Mouse (Mus musculus) MEL (cell line): ENCODE measurements around the gene Ska3. TPM values are rescaled to one million over a fixed set of nuclear protein-coding genes. Genes with fewer than 3 reads are reported as not detected.

ENCODE experiments used
- DNase-seq: peaks from one replicate; pipeline ENCODE4 v3.0.0; 2011; ENCODE audit warnings: low read depth, low spot score
- H3K27ac ChIP-seq: 2 replicates; pipeline ENCODE4 v1.5.1; 2012; ENCODE audit warnings: low read depth, mild to moderate bottlenecking, control low read depth, low read length, moderate library complexity; ENCODE audit not compliant: control insufficient read depth
- H3K27me3 ChIP-seq, 2 experiments: fragments of 150-350 bp in 1 of 2; sonication (generic) in 1 of 2; 2 replicates each; pipeline ENCODE4 v1.6.1; 2012; ENCODE audit warnings: low read length in 2 of 2, mild to moderate bottlenecking in 2 of 2, improper control_type of control experiment in 1 of 2, moderate library complexity in 1 of 2; ENCODE audit not compliant: insufficient read depth in 2 of 2, control insufficient read depth in 1 of 2
- H3K36me3 ChIP-seq, 2 experiments: 2 replicates each; pipeline ENCODE4 v1.6.1; 2012 to 2014; ENCODE audit warnings: low read length in 2 of 2, improper control_type of control experiment in 1 of 2, inconsistent platforms in 1 of 2, mild to moderate bottlenecking in 1 of 2; ENCODE audit not compliant: insufficient read depth in 2 of 2, control insufficient read depth in 1 of 2
- H3K4me1 ChIP-seq, 2 experiments: fragments of 150-350 bp in 1 of 2; sonication (generic) in 1 of 2; 2 replicates each; pipeline ENCODE4 v1.6.1; 2012; ENCODE audit warnings: low read length in 2 of 2, improper control_type of control experiment in 1 of 2, mild to moderate bottlenecking in 1 of 2; ENCODE audit not compliant: insufficient read depth in 2 of 2, control insufficient read depth in 1 of 2
- H3K4me3 ChIP-seq, 2 experiments: fragments of 150-350 bp in 1 of 2; sonication (generic) in 1 of 2; 2 replicates each; pipeline ENCODE4 v1.5.1; 2012; ENCODE audit warnings: low read depth in 2 of 2, low read length in 2 of 2, mild to moderate bottlenecking in 2 of 2, moderate library complexity in 2 of 2, control low read depth in 1 of 2, improper control_type of control experiment in 1 of 2; ENCODE audit not compliant: control insufficient read depth in 1 of 2, insufficient read depth in 1 of 2
- H3K79me2 ChIP-seq: 2 replicates; pipeline ENCODE4 v1.6.1; 2012; ENCODE audit warnings: mild to moderate bottlenecking, low read length, moderate library complexity; ENCODE audit not compliant: control insufficient read depth, poor library complexity, insufficient read depth
- H3K9ac ChIP-seq: 2 replicates; pipeline ENCODE4 v1.6.1; 2012; ENCODE audit warnings: low read depth, mild to moderate bottlenecking, control low read depth, low read length, moderate library complexity; ENCODE audit not compliant: control insufficient read depth, poor library complexity, severe bottlenecking
- H3K9me3 ChIP-seq: fragments of 150-350 bp; sonication (generic); replicated peaks from 2 replicates; pipeline ENCODE4 v1.6.1; 2012; ENCODE audit warnings: mild to moderate bottlenecking, low read length, improper control_type of control experiment, moderate library complexity; ENCODE audit not compliant: insufficient read depth
- CHD1 ChIP-seq: IDR thresholded peaks from 2 replicates; pipeline ENCODE4 v1.6.1; 2012; ENCODE audit warnings: low read depth, mild to moderate bottlenecking, inconsistent platforms, low read length, improper control_type of control experiment
- CHD2 ChIP-seq: IDR thresholded peaks from 2 replicates; pipeline ENCODE4 v1.6.1; 2011; ENCODE audit warnings: low read length, improper control_type of control experiment
- ELF1 ChIP-seq: IDR thresholded peaks from 2 replicates; pipeline ENCODE4 v1.6.1; 2014; ENCODE audit warnings: low read depth, mild to moderate bottlenecking, inconsistent platforms, low read length, improper control_type of control experiment, moderate library complexity
- GATA1 ChIP-seq: IDR thresholded peaks from 2 replicates; pipeline ENCODE4 v1.6.1; 2011; ENCODE audit warnings: low read depth, low read length, improper control_type of control experiment
- HCFC1 ChIP-seq: IDR thresholded peaks from 2 replicates; pipeline ENCODE4 v1.6.1; 2012; ENCODE audit warnings: low read depth, mild to moderate bottlenecking, inconsistent platforms, low read length, improper control_type of control experiment, moderate library complexity
- MAFK ChIP-seq: IDR thresholded peaks from 2 replicates; pipeline ENCODE4 v1.6.1; 2011; ENCODE audit warnings: low read depth, mild to moderate bottlenecking, low read length, improper control_type of control experiment, borderline replicate concordance
- MAX ChIP-seq: IDR thresholded peaks from 2 replicates; pipeline ENCODE4 v1.6.1; 2011; ENCODE audit warnings: low read length, improper control_type of control experiment
- MAZ ChIP-seq: IDR thresholded peaks from 2 replicates; pipeline ENCODE4 v1.6.1; 2012; ENCODE audit warnings: low read depth, mild to moderate bottlenecking, inconsistent platforms, low read length, improper control_type of control experiment
- MXI1 ChIP-seq: IDR thresholded peaks from 2 replicates; pipeline ENCODE4 v1.6.1; 2011; ENCODE audit warnings: mild to moderate bottlenecking, low read depth, low read length, improper control_type of control experiment
- MYC ChIP-seq: IDR thresholded peaks from 2 replicates; pipeline ENCODE4 v1.6.1; 2011; ENCODE audit warnings: low read depth, mild to moderate bottlenecking, low read length, improper control_type of control experiment, moderate library complexity
- NELFE ChIP-seq: IDR thresholded peaks from 2 replicates; pipeline ENCODE4 v1.6.1; 2011; ENCODE audit warnings: low read depth, low read length, improper control_type of control experiment
- NRF1 ChIP-seq: IDR thresholded peaks from 2 replicates; pipeline ENCODE4 v1.6.1; 2014; ENCODE audit warnings: low read depth, mild to moderate bottlenecking, inconsistent platforms, low read length, improper control_type of control experiment, moderate library complexity; ENCODE audit not compliant: poor library complexity, insufficient read depth, severe bottlenecking
- POLR2A ChIP-seq, 2 experiments: IDR thresholded peaks; 2 replicates each; pipeline ENCODE4 v1.6.1; 2011 to 2012; ENCODE audit warnings: low read length in 2 of 2, mild to moderate bottlenecking in 2 of 2, control low read depth in 1 of 2, improper control_type of control experiment in 1 of 2, low read depth in 1 of 2, moderate library complexity in 1 of 2; ENCODE audit not compliant: control insufficient read depth in 1 of 2, insufficient read depth in 1 of 2, poor library complexity in 1 of 2
- POLR2AphosphoS2 ChIP-seq: IDR thresholded peaks from 2 replicates; pipeline ENCODE4 v1.6.1; 2011; ENCODE audit warnings: low read length, improper control_type of control experiment
- POLR2AphosphoS5 ChIP-seq: IDR thresholded peaks from 2 replicates; pipeline ENCODE4 v1.6.1; 2012; ENCODE audit warnings: low read depth, borderline replicate concordance, mild to moderate bottlenecking, inconsistent platforms, low read length, moderate library complexity, mixed read lengths
- SIN3A ChIP-seq: IDR thresholded peaks from 2 replicates; pipeline ENCODE4 v1.6.1; 2012; ENCODE audit warnings: low read length, improper control_type of control experiment, inconsistent platforms
- TBP ChIP-seq: IDR thresholded peaks from 2 replicates; pipeline ENCODE4 v1.8.0; 2011; ENCODE audit warnings: low read depth, low read length, improper control_type of control experiment
- TCF12 ChIP-seq: IDR thresholded peaks from 2 replicates; pipeline ENCODE4 v1.6.1; 2014; ENCODE audit warnings: low read depth, mild to moderate bottlenecking, inconsistent platforms, low read length, improper control_type of control experiment, moderate library complexity
- UBTF ChIP-seq: IDR thresholded peaks from 2 replicates; pipeline ENCODE4 v1.6.1; 2012; ENCODE audit warnings: low read depth, mild to moderate bottlenecking, inconsistent platforms, low read length, improper control_type of control experiment, moderate library complexity, borderline replicate concordance; ENCODE audit not compliant: insufficient read depth
- USF1 ChIP-seq: IDR thresholded peaks from 2 replicates; pipeline ENCODE4 v1.6.1; 2014; ENCODE audit warnings: low read depth, mild to moderate bottlenecking, inconsistent platforms, low read length, improper control_type of control experiment, moderate library complexity
- ZC3H11A ChIP-seq: IDR thresholded peaks from 2 replicates; pipeline ENCODE4 v1.6.1; 2012; ENCODE audit warnings: low read depth, mild to moderate bottlenecking, inconsistent platforms, low read length, improper control_type of control experiment
- ZMIZ1 ChIP-seq: IDR thresholded peaks from 2 replicates; pipeline ENCODE4 v1.6.1; 2012; ENCODE audit warnings: low read depth, mild to moderate bottlenecking, inconsistent platforms, low read length, improper control_type of control experiment, moderate library complexity
- polyA plus RNA-seq, 2 experiments: library from polyadenylated mRNA; stranded (reverse) in 1 of 2; unstranded in 1 of 2; fragments of >175 nt in 1 of 2; fragments of >200 nt in 1 of 2; gene quantifications; 2 replicates each; pipeline versions ENCODE4 v1.2.1 to v1.2.4; 2012; ENCODE audit warnings: low replicate concordance in 2 of 2, low read depth in 1 of 2; ENCODE audit not compliant: insufficient read length in 2 of 2, insufficient read depth in 1 of 2, missing spikeins in 1 of 2
- total RNA-seq: library from RNA; depleted of rRNA; stranded (reverse); fragments of 300-350 nt; gene quantifications from 2 replicates; pipeline ENCODE4 v1.2.3, GENCODE M21; 2012; rRNA removed

The Ska3 gene
- 20.1 and 20.2 TPM in 2 replicates for total RNA-seq
- polyA plus RNA-seq: 10 to 100 TPM in 1 of 2 experiments, not detected in 1; 29.7 TPM

GRCm38 (mm10) chr14:57825788-57826751, at the start of gene Ska3, which contains the start of gene Mrpl57:
Gene Ska3 (minus strand): TSS chr14:57826185.
Gene Mrpl57 (plus strand): TSS chr14:57826234.
- Histone ChIP-seq H3K79me2 (peaks cover 32% of the 10 kb centered on the region), H3K9me3 (no peaks in the 10 kb centered on the region), H3K9ac (peak within 1 kb of the TSS; percentile 81), H3K27ac (peak within 1 kb of the TSS; percentile 88), H3K4me1 (peaks cover 12 to 17% of the 10 kb centered on the region in 2 experiments), H3K36me3 (peaks cover 13 to 30% of the 10 kb centered on the region in 2 experiments), H3K27me3 (no peaks in the 10 kb centered on the region), H3K4me3 (peak within 1 kb of the TSS; percentile 71 to 84)
- TF ChIP-seq MYC (peak; percentile 69), NRF1 (peak; percentile 90), POLR2A (IDR thresholded peaks at IDR 0.05; ENCODE audit: control insufficient read depth in 1 of 2, insufficient read depth in 1 of 2, low read depth in 1 of 2, low read length in 2 of 2, poor library complexity in 1 of 2) (peak; percentile 96 to 97), SIN3A (peak; percentile 80), ZC3H11A (no peak), POLR2AphosphoS2 (peak; percentile 97), UBTF (no peak), CHD1 (peak; percentile 90), HCFC1 (peak; percentile 87), MAX (peak; percentile 69), MXI1 (peak; percentile 93), ELF1 (peak; percentile 94), TBP (0 out of 2 replicates have a peak, but pooled peaks have one; percentile 62), GATA1 (no peak), TCF12 (peak; percentile 73; the same call in 1 of the 2 replicates), CHD2 (peak; percentile 96), POLR2AphosphoS5 (peak; percentile 7; the same call in 1 of the 2 replicates), ZMIZ1 (peak; percentile 85), MAFK (no peak), MAZ (peak; percentile 31; the same call in 1 of the 2 replicates), NELFE (peak; percentile 99), USF1 (no peak)
- DNase-seq: peak; percentile 95
